Mouse (Mus musculus): ENCODE measurements around the gene 4930544D05Rik. TPM values are rescaled to one million over a fixed set of nuclear protein-coding genes. Genes with fewer than 3 reads are reported as not detected.

The 4930544D05Rik gene
- polyA plus RNA-seq, 1 experiment, result 0.10 TPM

DNA sequence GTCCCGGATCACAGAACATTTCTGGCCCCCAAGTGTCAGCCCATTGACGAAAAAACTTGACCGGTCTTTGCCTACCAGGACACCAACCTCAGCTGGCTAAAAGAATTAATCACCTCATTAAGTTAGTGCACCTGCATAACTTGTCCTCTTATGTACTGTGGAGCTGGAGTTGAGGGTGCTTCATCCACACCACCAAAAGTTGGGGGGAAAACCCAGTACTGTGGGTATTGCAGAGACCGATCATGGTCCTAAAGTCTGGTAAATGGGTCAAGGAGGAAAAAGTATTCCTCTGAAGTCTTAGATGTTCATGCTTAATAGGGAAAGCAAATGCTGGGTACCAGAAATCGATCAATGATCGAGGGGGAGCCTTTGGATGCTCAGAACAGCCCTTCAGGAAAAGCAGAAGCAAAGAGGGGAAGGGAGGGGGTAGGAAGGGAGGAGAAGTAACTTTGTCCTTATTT is 37.3 kb downstream of the 4930544D05Rik start:
- Histone ChIP-seq H3K27me3 (ENCODE audit: control insufficient read depth, insufficient read depth, insufficient read length) (no peaks in the 10 kb centered on the region), H3K36me3 (ENCODE audit: control insufficient read depth, insufficient read depth) (peaks cover 36% of the 10 kb centered on the region), H3K4me2 (ENCODE audit: low read depth) (peak overlapping the region; percentile 99), H3K79me2 (ENCODE audit: control insufficient read depth, insufficient read depth) (peaks cover 58% of the 10 kb centered on the region), H3ac (ENCODE audit: control insufficient read depth, insufficient read length) (peak overlapping the region; percentile 88), H3K4me3 (peak overlapping the region; percentile 94)
- TF ChIP-seq POLR2AphosphoS2 (IDR thresholded peaks at IDR 0.05; ENCODE audit: insufficient read length, low read depth), result peak; percentile 6
- TF ChIP-seq USF1 (IDR thresholded peaks at IDR 0.05; ENCODE audit: low read depth), result no peak
- no peak for TF ChIP-seq SRF (IDR thresholded peaks at IDR 0.05; ENCODE audit: control insufficient read depth, insufficient read length, low read depth)

DNA sequence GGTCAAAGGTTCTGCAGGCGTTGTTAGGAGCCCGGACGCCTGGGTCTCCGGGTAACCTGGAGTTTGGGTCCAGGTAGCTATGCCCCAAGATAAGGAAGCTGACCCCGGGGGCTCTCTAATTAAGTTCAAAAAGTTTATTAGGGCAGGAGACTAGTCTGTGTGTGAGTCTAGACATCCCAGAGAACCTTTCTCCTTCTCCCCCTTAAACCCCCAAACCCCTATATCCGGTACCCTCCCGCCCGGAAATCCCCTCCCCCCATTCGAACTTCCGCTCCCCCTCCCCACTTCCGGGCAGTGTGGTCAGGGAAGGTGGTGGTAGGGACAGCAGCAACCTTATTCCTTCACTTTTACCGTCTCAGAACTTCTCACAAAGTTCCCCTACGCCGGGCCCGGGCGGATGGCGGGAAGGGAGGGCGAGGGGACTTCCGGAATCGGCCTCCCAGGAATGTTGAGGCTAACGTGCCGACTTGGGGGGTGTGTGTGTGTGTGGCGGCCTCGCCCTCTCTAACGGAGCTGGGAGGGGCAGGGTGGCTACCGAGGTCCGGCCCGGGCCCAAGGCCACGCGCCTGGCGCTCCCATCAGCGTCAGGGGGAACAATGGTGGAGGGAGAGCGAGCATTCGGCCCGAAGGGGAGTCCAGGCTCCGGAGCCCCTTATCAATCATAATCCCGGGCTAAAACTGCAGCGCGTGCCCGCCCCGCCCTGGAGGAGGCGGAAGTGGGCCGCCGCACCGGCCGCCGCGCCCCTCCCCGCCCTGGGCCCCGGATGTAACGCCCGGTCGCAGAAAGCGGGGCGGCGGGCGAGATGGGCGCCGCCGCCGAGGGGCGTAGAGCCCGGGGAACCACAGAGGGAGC is 37.9 kb downstream of the 4930544D05Rik start:
- Histone ChIP-seq H3K36me3 (ENCODE audit: control insufficient read depth, insufficient read depth) (peaks cover 36% of the 10 kb centered on the region), H3K27me3 (ENCODE audit: control insufficient read depth, insufficient read depth, insufficient read length) (no peaks in the 10 kb centered on the region), H3K4me3 (peak overlapping the region; percentile 94), H3K79me2 (ENCODE audit: control insufficient read depth, insufficient read depth) (peaks cover 64% of the 10 kb centered on the region), H3ac (ENCODE audit: control insufficient read depth, insufficient read length) (peak overlapping the region; percentile 88), H3K4me2 (ENCODE audit: low read depth) (peak overlapping the region; percentile 99)
- TF ChIP-seq E2F4 (IDR thresholded peaks at IDR 0.05; ENCODE audit: insufficient read depth) (no peak), POLR2A (IDR thresholded peaks at IDR 0.05; ENCODE audit: insufficient read length, low read depth) (peak; percentile 19)

DNA sequence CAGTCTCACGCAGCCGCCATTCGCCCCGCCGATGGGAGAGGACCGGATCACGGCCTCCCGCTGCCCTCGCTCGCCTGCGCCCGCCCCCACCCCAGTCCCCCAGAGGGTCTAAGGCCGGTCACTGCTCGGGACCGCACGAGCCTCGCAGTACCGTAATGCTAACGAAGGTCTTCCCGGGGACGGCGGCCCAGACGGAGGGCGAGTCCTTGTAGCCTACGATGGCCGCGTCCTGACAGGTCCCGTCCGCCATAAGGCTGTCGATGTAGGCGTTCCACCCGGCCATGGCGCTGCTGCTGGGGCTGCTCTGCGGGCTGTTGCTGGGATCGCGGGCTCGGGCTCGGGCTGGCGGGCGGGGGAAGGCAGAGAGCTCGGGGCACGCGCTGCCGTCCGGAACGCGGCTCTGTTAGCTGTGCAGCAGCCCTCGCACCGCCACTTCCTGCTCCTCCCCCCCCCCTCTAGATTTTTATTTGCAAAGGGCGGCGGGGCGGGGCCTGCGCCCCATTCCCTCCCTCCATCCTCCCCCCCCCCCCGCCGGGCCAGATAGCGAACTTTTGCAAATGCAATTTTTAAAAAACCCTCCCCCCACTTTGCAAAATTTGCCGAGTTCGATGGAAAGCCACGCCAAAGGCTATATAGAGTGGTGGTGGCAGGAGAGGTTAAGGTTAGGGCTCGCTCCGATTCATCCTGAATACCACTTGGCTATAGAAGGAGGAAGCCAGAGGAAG is 38.7 kb downstream of the 4930544D05Rik start, which contains the start of gene Pfn1:
Pfn1 (minus strand) TSS at position 447 of the 725 bp plus-strand sequence.
- H3K36me3 ChIP-seq (ENCODE audit: control insufficient read depth, insufficient read depth), result peaks cover 30% of the 10 kb centered on the region
- peak within 1 kb of the TSS; percentile 94 for H3K4me3 ChIP-seq
- no peaks in the 10 kb centered on the region for H3K27me3 ChIP-seq (ENCODE audit: control insufficient read depth, insufficient read depth, insufficient read length)
- peak within 1 kb of the TSS; percentile 97 for H3K4me2 ChIP-seq (ENCODE audit: low read depth)
- TF ChIP-seq USF1 (IDR thresholded peaks at IDR 0.05; ENCODE audit: low read depth) (no peak), MYOD1 (IDR thresholded peaks at IDR 0.05; ENCODE audit: control insufficient read depth in 1 of 3, insufficient read length in 2 of 3, low read depth in 2 of 3) (peak in 1 of 3 experiments; percentile 42), TCF3 (IDR thresholded peaks at IDR 0.05; ENCODE audit: insufficient read length, low read depth) (peak; percentile 17), MAX (IDR thresholded peaks at IDR 0.05; ENCODE audit: low read depth) (no peak), REST (IDR thresholded peaks at IDR 0.05; ENCODE audit: insufficient read depth, insufficient read length) (peak; percentile 66), TCF12 (IDR thresholded peaks at IDR 0.05; ENCODE audit: insufficient read depth, poor library complexity, severe bottlenecking) (no peak), MYOG (IDR thresholded peaks at IDR 0.05; ENCODE audit: control insufficient read depth in 1 of 3, insufficient read depth in 1 of 3, insufficient read length in 2 of 3, low read depth in 2 of 3) (peak in 1 of 3 experiments; percentile 15), POLR2A (IDR thresholded peaks at IDR 0.05; ENCODE audit: insufficient read length, low read depth) (peak; percentile 78), POLR2AphosphoS2 (IDR thresholded peaks at IDR 0.05; ENCODE audit: insufficient read length, low read depth) (peak; percentile 95), CEBPB (IDR thresholded peaks at IDR 0.05; ENCODE audit: insufficient read depth, poor library complexity, severe bottlenecking) (no peak)
- peaks cover 72% of the 10 kb centered on the region for H3K79me2 ChIP-seq (ENCODE audit: control insufficient read depth, insufficient read depth)
- H3ac ChIP-seq (ENCODE audit: control insufficient read depth, insufficient read length), result peak within 1 kb of the TSS; percentile 88

DNA sequence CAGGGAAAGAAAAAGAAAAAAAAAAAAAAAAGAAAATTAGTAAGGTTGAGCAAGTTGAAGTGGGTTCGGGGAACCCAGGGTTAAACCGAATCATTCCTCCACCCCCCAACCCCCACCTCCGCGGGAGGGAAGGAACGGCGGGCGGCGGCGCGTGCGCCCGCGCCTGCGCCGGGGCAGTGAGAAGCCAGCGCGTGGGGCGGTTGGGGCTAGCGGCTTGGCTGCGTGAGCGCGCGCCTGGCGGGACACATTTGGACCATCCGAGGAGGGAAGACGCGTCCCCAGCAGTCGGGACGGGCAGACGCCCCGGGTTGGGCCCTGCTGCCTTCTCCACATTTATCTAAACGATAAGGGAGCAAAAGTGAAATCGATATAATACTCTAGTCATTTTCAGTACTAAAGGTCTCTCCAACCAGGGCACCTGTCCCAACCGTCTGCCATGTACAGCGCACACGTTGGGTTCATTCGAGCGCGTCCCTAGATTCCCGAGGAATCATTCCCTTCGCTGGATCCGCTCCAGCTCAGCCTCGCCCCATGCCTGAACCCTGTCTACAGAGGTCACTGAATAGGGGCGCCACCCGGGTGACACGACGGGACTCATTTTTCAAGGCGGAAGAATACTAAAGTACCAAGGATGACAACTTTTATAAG is 39.4 kb downstream of the 4930544D05Rik start:
- H3K4me2 ChIP-seq (ENCODE audit: low read depth), result peak overlapping the region; percentile 97
- H3K36me3 ChIP-seq (ENCODE audit: control insufficient read depth, insufficient read depth), result peaks cover 24% of the 10 kb centered on the region
- TF ChIP-seq SRF (IDR thresholded peaks at IDR 0.05; ENCODE audit: control insufficient read depth, insufficient read length, low read depth), result no peak
- TF ChIP-seq E2F4 (IDR thresholded peaks at IDR 0.05; ENCODE audit: insufficient read depth), result peak; percentile 16
- no peak for TF ChIP-seq TCF12 (IDR thresholded peaks at IDR 0.05; ENCODE audit: insufficient read depth, poor library complexity, severe bottlenecking)
- peak; percentile 79 for TF ChIP-seq POLR2AphosphoS2 (IDR thresholded peaks at IDR 0.05; ENCODE audit: insufficient read length, low read depth)
- peak in 1 of 3 experiments; percentile 11 for TF ChIP-seq MYOD1 (IDR thresholded peaks at IDR 0.05; ENCODE audit: control insufficient read depth in 1 of 3, insufficient read length in 2 of 3, low read depth in 2 of 3)
- TF ChIP-seq POLR2A (IDR thresholded peaks at IDR 0.05; ENCODE audit: insufficient read length, low read depth), result peak; percentile 80
- no peak for TF ChIP-seq REST (IDR thresholded peaks at IDR 0.05; ENCODE audit: insufficient read depth, insufficient read length)
- no peak for TF ChIP-seq MYOG (IDR thresholded peaks at IDR 0.05; ENCODE audit: control insufficient read depth in 1 of 3, insufficient read depth in 1 of 3, insufficient read length in 2 of 3, low read depth in 2 of 3)
- H3K79me2 ChIP-seq (ENCODE audit: control insufficient read depth, insufficient read depth), result peaks cover 74% of the 10 kb centered on the region
- H3K27me3 ChIP-seq (ENCODE audit: control insufficient read depth, insufficient read depth, insufficient read length), result no peaks in the 10 kb centered on the region
- peak overlapping the region; percentile 94 for H3K4me3 ChIP-seq
- H3ac ChIP-seq (ENCODE audit: control insufficient read depth, insufficient read length), result peak overlapping the region; percentile 88

Data from myocyte (in vitro differentiated cells).